Mouse (Mus musculus) forebrain, embryonic 11.5 days (tissue): ENCODE results near the gene Vwce. TPM values are rescaled to one million over a fixed set of nuclear protein-coding genes. Genes with fewer than 3 reads are reported as not detected.
A peak's percentile ranks its signal among the peaks of the same experiment; 100 is the strongest.

Experiments
- ATAC-seq: fragments of 200-750 bp; cut with Nextera tagmentation; replicated peaks from 2 replicates; pipeline ENCODE4 v1.8.0; 2017; ENCODE audit warnings: moderate TSS enrichment; ENCODE audit not compliant: low FRiP score
- DNase-seq: peaks from one replicate; pipeline ENCODE4 v3.0.0-alpha.2; 2017; ENCODE audit warnings: low spot score
- H3K27ac ChIP-seq: fragments of 300-500 bp; sonication (generic); 2 replicates; pipeline ENCODE4 v1.5.1; 2014; ENCODE audit warnings: low read depth, low read length
- H3K27me3 ChIP-seq: fragments of 300-500 bp; sonication (generic); 2 replicates; pipeline ENCODE4 v1.6.1; 2014; ENCODE audit warnings: mild to moderate bottlenecking, low read length, mixed read lengths; ENCODE audit not compliant: control insufficient read depth, insufficient read depth
- H3K36me3 ChIP-seq: fragments of 300-500 bp; sonication (generic); 2 replicates; pipeline ENCODE4 v1.6.1; 2014; ENCODE audit warnings: mild to moderate bottlenecking, low read length, moderate library complexity, mixed read lengths; ENCODE audit not compliant: control insufficient read depth, insufficient read depth
- H3K4me1 ChIP-seq: fragments of 300-500 bp; sonication (generic); replicated peaks from 2 replicates; pipeline ENCODE4 v1.6.1; 2014; ENCODE audit warnings: low read length, mixed read lengths; ENCODE audit not compliant: control insufficient read depth, insufficient read depth
- H3K4me2 ChIP-seq: fragments of 300-500 bp; sonication (generic); 2 replicates; pipeline ENCODE4 v1.6.1; 2014; ENCODE audit warnings: low read depth, mild to moderate bottlenecking, low read length, moderate library complexity, mixed read lengths; ENCODE audit not compliant: severe bottlenecking
- H3K4me3 ChIP-seq: fragments of 300-500 bp; sonication (generic); 2 replicates; pipeline ENCODE4 v1.5.1; 2014; ENCODE audit warnings: low read depth, low read length
- H3K9ac ChIP-seq: fragments of 300-500 bp; sonication (generic); 2 replicates; pipeline ENCODE4 v1.6.1; 2014; ENCODE audit warnings: low read length
- H3K9me3 ChIP-seq: fragments of 300-500 bp; sonication (generic); 2 replicates; pipeline ENCODE4 v1.6.1; 2016; ENCODE audit warnings: low read length, mixed read lengths; ENCODE audit not compliant: control insufficient read depth
- WGBS: fragments of 180-500 bp; shearing (Covaris S2); extraction: QIAGEN DNeasy Blood & Tissue Kit; methylation state at CpG from one replicate; pipeline ENCODE4 v1.1.7; 2014; 5-methylcytosine and 5-hydroxymethylcytosine counted together
- polyA plus RNA-seq: library from polyadenylated mRNA; unstranded; fragments of >200 nt; fragmentation: Nextera tagmentation; extraction: Ambion mirVana; gene quantifications from 2 replicates; pipeline ENCODE4 v1.2.1, GENCODE M21; 2014

Gene Vwce
- polyA plus RNA-seq, 1 experiment from 2014 or later = 0.47 TPM

GRCm38 (mm10) chr19:10661373-10661772 is 27.4 kb downstream of the Vwce start:
- no peaks in the 10 kb centered on the region for H3K4me1 ChIP-seq
- DNase-seq = no peak
- no peak overlapping the region for H3K4me3 ChIP-seq
- H3K36me3 ChIP-seq = no peaks in the 10 kb centered on the region
- peak overlapping the region; percentile 25; the same call in 1 of the 2 replicates for H3K27ac ChIP-seq
- WGBS = 80% methylated on average over 5 of the region's 5 CpGs
- no peak overlapping the region for H3K9ac ChIP-seq
- H3K4me2 ChIP-seq = no peak overlapping the region
- H3K9me3 ChIP-seq = no peaks in the 10 kb centered on the region
- H3K27me3 ChIP-seq = no peaks in the 10 kb centered on the region
- ATAC-seq = no peak

DNA sequence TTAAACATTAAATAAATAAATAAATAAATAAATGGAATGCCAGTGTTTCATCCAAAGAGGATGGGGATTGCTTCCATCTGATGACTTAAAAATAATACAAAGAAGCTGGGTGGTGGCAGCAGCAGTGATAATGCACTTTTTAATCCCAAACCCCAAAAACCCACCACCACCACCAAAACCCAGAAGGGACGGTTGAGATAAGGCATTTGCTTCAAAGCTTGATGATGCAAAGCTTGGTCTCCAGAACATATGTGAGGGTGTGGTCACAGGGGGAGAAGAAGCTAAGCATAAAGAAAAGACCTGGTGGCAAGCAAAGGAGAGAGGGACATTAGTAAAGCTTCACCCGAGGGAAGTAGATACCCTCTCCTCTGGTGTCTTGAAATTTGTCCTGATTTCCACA is 27.9 kb downstream of the Vwce start:
- 91% methylated on average over 2 of the region's 2 CpGs for WGBS
- Histone ChIP-seq H3K4me1 (no peaks in the 10 kb centered on the region), H3K9ac (no peak overlapping the region), H3K27me3 (no peaks in the 10 kb centered on the region), H3K36me3 (no peaks in the 10 kb centered on the region), H3K4me3 (no peak overlapping the region), H3K9me3 (no peaks in the 10 kb centered on the region), H3K27ac (peak overlapping the region; percentile 25; the same call in 1 of the 2 replicates), H3K4me2 (no peak overlapping the region)
- no peak for ATAC-seq
- DNase-seq = no peak

DNA sequence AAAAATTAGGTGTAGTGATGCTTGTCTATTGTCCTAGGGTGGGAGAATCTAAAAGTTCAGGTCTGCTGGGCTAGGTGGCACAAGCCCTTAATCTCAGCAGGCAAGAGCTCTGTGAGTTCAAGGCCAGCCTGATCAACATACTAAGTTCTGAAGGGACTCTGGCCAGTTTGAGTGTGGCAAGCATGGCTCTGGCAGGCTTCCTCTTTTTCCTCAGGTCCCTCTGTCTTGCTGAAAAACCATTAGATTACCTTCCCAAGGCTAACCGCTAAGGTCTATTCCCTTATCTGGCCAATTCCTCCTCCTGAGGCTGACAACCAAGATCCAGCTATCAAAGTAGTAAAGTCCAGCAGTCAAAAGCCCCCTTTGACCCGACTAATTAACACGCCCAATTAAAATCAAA is 28.7 kb downstream of the Vwce start:
- Histone ChIP-seq H3K9me3 (no peaks in the 10 kb centered on the region), H3K4me1 (no peaks in the 10 kb centered on the region), H3K27me3 (no peaks in the 10 kb centered on the region), H3K27ac (no peak overlapping the region), H3K36me3 (no peaks in the 10 kb centered on the region), H3K9ac (no peak overlapping the region), H3K4me2 (no peak overlapping the region), H3K4me3 (no peak overlapping the region)
- 83% methylated on average over 3 of the region's 3 CpGs for WGBS
- DNase-seq = no peak
- no peak for ATAC-seq

GRCm38 (mm10) chr19:10665093-10665492 is 31.1 kb downstream of the Vwce start:
- H3K4me3 ChIP-seq = no peak overlapping the region
- DNase-seq (no peak), ATAC-seq (peak; percentile 39; the same call in 1 of the 2 replicates)
- no peaks in the 10 kb centered on the region for H3K9me3 ChIP-seq
- H3K4me1 ChIP-seq = no peaks in the 10 kb centered on the region
- no peaks in the 10 kb centered on the region for H3K27me3 ChIP-seq
- no peak overlapping the region for H3K27ac ChIP-seq
- no peak overlapping the region for H3K9ac ChIP-seq
- WGBS = 61% methylated on average over 3 of the region's 3 CpGs
- H3K4me2 ChIP-seq = no peak overlapping the region
- H3K36me3 ChIP-seq = no peaks in the 10 kb centered on the region

DNA sequence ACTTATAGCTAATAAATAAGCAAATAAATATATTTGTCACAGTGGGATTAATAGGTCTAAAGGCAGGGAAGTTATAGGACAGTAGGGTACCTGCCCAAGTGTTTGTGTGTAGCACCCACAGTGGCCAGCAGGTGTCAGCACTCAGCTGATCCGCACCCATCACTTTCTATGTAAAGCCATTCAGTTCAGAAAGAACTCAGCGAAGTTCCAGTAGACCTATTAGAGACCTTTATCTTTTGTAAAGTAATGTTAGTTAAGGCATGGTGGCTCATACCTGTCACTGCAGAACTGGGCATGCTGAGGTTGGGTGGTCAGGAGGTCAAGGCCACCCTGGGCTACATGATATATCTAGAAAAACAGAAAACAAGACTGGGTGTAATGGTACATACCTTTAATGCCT is 31.5 kb downstream of the Vwce start:
- DNase-seq (peak; percentile 84), ATAC-seq (peak; percentile 63)
- Histone ChIP-seq H3K9me3 (no peaks in the 10 kb centered on the region), H3K36me3 (no peaks in the 10 kb centered on the region), H3K9ac (no peak overlapping the region), H3K4me1 (no peaks in the 10 kb centered on the region), H3K4me2 (no peak overlapping the region), H3K27ac (no peak overlapping the region), H3K4me3 (no peak overlapping the region), H3K27me3 (no peaks in the 10 kb centered on the region)
- 19% methylated on average over 2 of the region's 2 CpGs for WGBS

DNA sequence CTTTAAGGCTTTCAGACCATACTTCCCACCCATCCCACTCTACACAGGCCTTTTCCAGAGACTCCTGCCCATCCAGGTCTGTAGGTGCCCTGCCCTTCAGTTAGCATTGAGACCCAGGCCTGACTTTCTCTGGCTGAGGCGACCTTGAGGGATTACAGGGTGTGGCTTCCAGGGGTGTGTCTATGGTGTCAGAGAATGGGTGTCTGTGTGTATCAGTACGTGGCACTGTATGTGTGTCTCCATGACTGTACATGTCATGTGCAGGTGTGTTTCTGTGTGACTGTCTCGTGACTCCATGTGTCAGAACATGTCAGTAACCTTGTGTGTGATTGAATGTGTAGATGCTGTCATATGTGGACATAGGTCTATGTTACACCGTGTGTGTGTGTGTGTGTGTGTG is 37.3 kb downstream of the Vwce start:
- DNase-seq (no peak), ATAC-seq (no peak)

DNA sequence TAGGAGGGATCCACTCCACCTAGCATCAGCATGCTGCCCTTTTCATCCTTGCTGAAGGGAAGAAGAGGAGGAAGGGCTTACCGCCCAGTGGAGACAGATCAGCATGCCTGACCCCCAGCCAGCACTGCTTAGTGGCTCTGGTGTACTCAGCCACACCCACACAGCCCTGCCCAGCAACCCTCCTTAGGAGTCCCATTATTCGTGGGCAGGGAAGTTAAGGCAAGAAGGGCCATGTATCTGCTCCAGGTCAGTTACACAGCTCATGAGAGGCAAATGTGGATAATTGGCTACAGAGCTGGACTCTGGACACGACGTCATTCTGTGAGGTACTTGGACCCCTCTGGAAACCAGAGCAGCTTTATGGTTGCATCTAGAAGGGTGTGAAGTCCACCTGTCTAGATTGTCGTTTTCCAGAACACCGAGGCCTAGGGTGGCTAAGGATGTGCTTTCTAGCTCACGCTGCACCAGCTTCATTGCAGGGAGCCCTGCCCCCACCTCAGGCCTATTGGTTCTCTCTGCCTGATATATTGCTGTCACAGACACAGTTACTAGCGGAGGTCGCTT is 37.9 kb downstream of the Vwce start:
- no peak overlapping the region for H3K4me2 ChIP-seq
- no peaks in the 10 kb centered on the region for H3K4me1 ChIP-seq
- no peak overlapping the region for H3K9ac ChIP-seq
- no peaks in the 10 kb centered on the region for H3K36me3 ChIP-seq
- no peak for ATAC-seq
- H3K9me3 ChIP-seq = no peaks in the 10 kb centered on the region
- no peak overlapping the region for H3K4me3 ChIP-seq
- 76% methylated on average over 9 of the region's 9 CpGs for whole genome bisulfite sequencing
- no peak overlapping the region for H3K27ac ChIP-seq
- no peak for DNase-seq
- H3K27me3 ChIP-seq = no peaks in the 10 kb centered on the region

More for the DNA sequence above, 37.3 kb downstream of the Vwce start:
- no peaks in the 10 kb centered on the region for H3K36me3 ChIP-seq
- H3K27me3 ChIP-seq = no peaks in the 10 kb centered on the region
- no peak overlapping the region for H3K27ac ChIP-seq
- no peak overlapping the region for H3K4me2 ChIP-seq
- H3K9me3 ChIP-seq = no peaks in the 10 kb centered on the region
- H3K9ac ChIP-seq = no peak overlapping the region
- no peak overlapping the region for H3K4me3 ChIP-seq
- 79% methylated on average over 4 of the region's 4 CpGs for WGBS
- no peaks in the 10 kb centered on the region for H3K4me1 ChIP-seq

DNA sequence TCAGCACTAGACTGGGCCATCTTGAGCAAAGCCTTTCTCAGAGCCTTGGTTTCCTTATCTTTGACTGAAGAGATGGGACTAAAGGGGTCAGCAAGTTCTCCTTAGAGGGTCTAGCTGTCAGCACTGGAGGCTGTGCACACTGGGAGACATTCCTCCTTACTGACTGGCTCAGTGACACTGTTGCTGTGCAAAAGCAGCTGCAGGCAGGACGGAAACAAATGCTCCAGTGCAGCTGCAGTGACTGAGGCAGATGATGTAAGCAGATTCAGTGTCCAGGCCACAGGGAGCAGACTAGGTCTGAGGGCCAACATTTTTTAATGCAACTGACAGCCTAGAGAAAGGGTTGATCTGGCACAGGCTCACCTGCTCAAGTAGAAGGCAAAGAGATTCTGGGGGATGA is 39.3 kb downstream of the Vwce start:
- Histone ChIP-seq H3K4me1 (no peaks in the 10 kb centered on the region), H3K4me3 (no peak overlapping the region), H3K27me3 (no peaks in the 10 kb centered on the region), H3K4me2 (no peak overlapping the region), H3K36me3 (no peaks in the 10 kb centered on the region), H3K9ac (no peak overlapping the region), H3K9me3 (no peaks in the 10 kb centered on the region), H3K27ac (no peak overlapping the region)
- ATAC-seq (no peak), DNase-seq (no peak)
- 63% methylated on average over 1 of the region's 1 CpGs for WGBS

- H3K9ac ChIP-seq = no peak overlapping the region
- H3K27me3 ChIP-seq = no peaks in the 10 kb centered on the region
- WGBS = 83% methylated on average over 16 of the region's 16 CpGs
- no peak for DNase-seq
- H3K9me3 ChIP-seq = no peaks in the 10 kb centered on the region
- no peak overlapping the region for H3K27ac ChIP-seq
- 0 out of 2 replicates have a peak, but pooled peaks cover 1% of the 10 kb centered on the region for H3K4me1 ChIP-seq
- ATAC-seq = no peak
- no peaks in the 10 kb centered on the region for H3K36me3 ChIP-seq
- no peak overlapping the region for H3K4me2 ChIP-seq
- no peak overlapping the region for H3K4me3 ChIP-seq
Measured at GRCm38 (mm10) chr19:10676656-10677055, 42.6 kb downstream of the Vwce start.
